Mouse (Mus musculus): ENCODE data around the gene Izumo1r. TPM values are rescaled to one million over a fixed set of nuclear protein-coding genes. Genes with fewer than 3 reads are reported as not detected.

The Izumo1r gene
- polyA plus RNA-seq, 1 experiment from 2014 or later, result not detected

Other genes starting within 250 kb of the Izumo1r start
- gene Piwil4, start 163.2 kb downstream of the Izumo1r start, polyA plus RNA-seq (2016; fragmentation: Nextera tagmentation; extraction: Ambion mirVana), result 0.57 and 0.61 TPM in 2 replicates
- 1.8 and 2.2 TPM in 2 replicates for gene Fut4, start 151.6 kb downstream of the Izumo1r start, polyA plus RNA-seq (2016; fragmentation: Nextera tagmentation; extraction: Ambion mirVana)
- gene 1700012B09Rik, start 132.9 kb downstream of the Izumo1r start, polyA plus RNA-seq (2016; fragmentation: Nextera tagmentation; extraction: Ambion mirVana), result 0.56 TPM in 1 of 2 replicates, not detected in the other
- gene Mre11a, start 119.3 kb downstream of the Izumo1r start, polyA plus RNA-seq (2016; fragmentation: Nextera tagmentation; extraction: Ambion mirVana), result 19.7 and 21.9 TPM in 2 replicates
- 41.8 and 45.1 TPM in 2 replicates for gene Ankrd49, start 119.1 kb downstream of the Izumo1r start, polyA plus RNA-seq (2016; fragmentation: Nextera tagmentation; extraction: Ambion mirVana)
- gene Gpr83, start 43.7 kb downstream of the Izumo1r start, polyA plus RNA-seq (2016; fragmentation: Nextera tagmentation; extraction: Ambion mirVana), result 0.42 and 0.90 TPM in 2 replicates
- gene Panx1, start 141.5 kb upstream of the Izumo1r start, polyA plus RNA-seq (2016; fragmentation: Nextera tagmentation; extraction: Ambion mirVana), result 132 and 139 TPM in 2 replicates
- gene Hephl1, start 208.2 kb upstream of the Izumo1r start, polyA plus RNA-seq (2016; fragmentation: Nextera tagmentation; extraction: Ambion mirVana), result not detected in 2 replicates

All from neural tube, embryonic 12.5 days (tissue).